Mouse (Mus musculus) liver, postnatal 0 days (tissue): ENCODE results near the gene Nhs.

Source experiments
- CTCF ChIP-seq: sonication (generic); IDR thresholded peaks from 2 replicates; pipeline ENCODE4 v1.5.1; 2016; ENCODE audit warnings: antibody characterized with exemption, low read depth
- EP300 ChIP-seq: IDR thresholded peaks from 2 replicates; pipeline ENCODE4 v1.6.1; 2016; ENCODE audit warnings: antibody characterized with exemption, low read depth, mild to moderate bottlenecking

DNA sequence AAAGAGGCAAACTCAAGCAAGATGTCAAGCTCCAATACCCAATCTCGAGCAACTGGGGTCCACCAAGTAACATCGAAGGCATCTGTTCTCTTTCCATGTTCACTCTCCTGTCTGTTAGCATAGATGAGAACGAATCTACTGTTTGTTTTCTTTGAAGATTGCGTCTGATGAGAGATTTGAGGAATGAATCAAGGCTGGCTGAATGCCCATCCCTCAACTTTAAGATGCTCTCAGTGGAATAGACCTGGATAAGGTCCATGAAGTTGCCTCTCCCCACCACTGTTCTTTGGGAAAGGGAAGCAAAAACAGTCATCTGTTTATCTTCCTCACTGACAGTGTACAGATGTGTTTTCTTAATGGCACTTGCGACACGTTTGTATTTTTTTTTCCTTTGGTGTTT, 178.1 kb downstream of the Nhs start:
- TF ChIP-seq EP300 = no peak
- no peak for TF ChIP-seq CTCF
